Comparison of ENCODE assay signal across 8 mouse cellular contexts in genomic region chr2:120970559-120971080, GRCm38 (mm10). TPM values are rescaled to one million over a fixed set of nuclear protein-coding genes. Genes with fewer than 3 reads are reported as not detected.
DNase-seq lines count a peak whose midpoint lies in the region; ATAC-seq and TF ChIP-seq lines count a peak whose summit lies in the region.

Ubr1 (minus strand) TSS chr2:120970715.

- peak; percentile 98 for ATAC-seq in megakaryocyte, adult 5-6 weeks (ENCODE audit: poor library complexity, severe bottlenecking)

- TF ChIP-seq CTCF in cortical plate, adult 2 months (IDR thresholded peaks at IDR 0.05; ENCODE audit: extremely low read depth, insufficient read depth, low read length), result no peak

- peak; percentile 85 for DNase-seq in adipocyte (ENCODE audit: low spot score)
- DNase-seq in gastrocnemius, postnatal 10 days, result peak; percentile 83
- peak; percentile 26 for DNase-seq in hindlimb bud, embryonic 11.5 days (ENCODE audit: extremely low spot score, low read depth, low spot score)
- DNase-seq in left cerebral cortex, adult 8-10 months (ENCODE audit: low spot score in 2 of 2), result peak; percentile 66 to 80
- peak; percentile 88 for DNase-seq in right cerebral cortex, adult 18-20 months
- DNase-seq in urinary bladder, adult 2 months (ENCODE audit: low spot score), result peak; percentile 72

- H3K4me3 ChIP-seq in cortical plate, adult 2 months (ENCODE audit: insufficient read depth, low read length), result peak within 1 kb of the TSS; percentile 70

- H3K4me1 ChIP-seq in cortical plate, adult 2 months (ENCODE audit: control insufficient read depth, insufficient read depth, low read length), result peaks cover 3% of the 10 kb centered on the region; the same call in 1 of the 2 replicates

- TF ChIP-seq POLR2A in cortical plate, adult 2 months (IDR thresholded peaks at IDR 0.05; ENCODE audit: extremely low read depth, insufficient read depth, low read length), result peak; percentile 92

- H3K27ac ChIP-seq in cortical plate, adult 2 months (ENCODE audit: insufficient read depth, low read length), result peak within 1 kb of the TSS; percentile 57

RNA-seq across cellular contexts. Expression of gene Ubr1, which starts in this region (rescaled TPM):
- 16.2 and 16.5 TPM in 2 replicates for polyA plus RNA-seq in cortical plate, adult 2 months (2012; rRNA removed)
- total RNA-seq in gastrocnemius, postnatal 10 days (2021), result 10 to 100 TPM; 20.0 to 22.0 TPM
- total RNA-seq in left cerebral cortex, adult 8-10 months (2022), result 10 to 100 TPM; 40.6 to 46.5 (median 44.4) TPM
- total RNA-seq in megakaryocyte, adult 5-6 weeks (2015), result 13.7 and 17.5 TPM in 2 replicates
- total RNA-seq in megakaryocyte, adult 5-6 weeks (2017), result 15.9 and 23.8 TPM in 2 replicates
- 12.7 and 15.8 TPM in 2 replicates for polyA plus RNA-seq in urinary bladder, adult 2 months (2012; rRNA removed)

Comparison
In these comparisons a context has a peak if more than half of its experiments do, and no peak if none do; other contexts are left out.
1. Peak in every context shown above with its lines: DNase-seq, ATAC-seq, H3K4me3 ChIP-seq and H3K27ac ChIP-seq.
2. DNase-seq: peak in every context shown above with its lines; median percentile 88 in right cerebral cortex, adult 18-20 months; 85 in adipocyte; 83 in gastrocnemius, postnatal 10 days; 73 in left cerebral cortex, adult 8-10 months; 72 in urinary bladder, adult 2 months; 26 in hindlimb bud, embryonic 11.5 days.